Mouse (Mus musculus) midbrain, postnatal 0 days (tissue): ENCODE results near the gene Calcoco1. TPM values are rescaled to one million over a fixed set of nuclear protein-coding genes. Genes with fewer than 3 reads are reported as not detected.

Experiments used
- ATAC-seq: fragments of 200-750 bp; cut with Nextera tagmentation; 2 replicates; pipeline ENCODE4 v1.8.0; 2017; ENCODE audit warnings: moderate number of reproducible peaks, mild to moderate bottlenecking, moderate TSS enrichment, moderate library complexity; ENCODE audit not compliant: low FRiP score
- DNase-seq: peaks from one replicate; pipeline ENCODE4 v3.0.0-alpha.2; 2015; ENCODE audit warnings: low spot score
- H3K27ac ChIP-seq: fragments of 300-500 bp; sonication (generic); 2 replicates; pipeline ENCODE4 v1.5.1; 2014; ENCODE audit warnings: low read depth, mild to moderate bottlenecking, low read length, mixed read lengths
- H3K27me3 ChIP-seq: fragments of 300-500 bp; sonication (generic); 2 replicates; pipeline ENCODE4 v1.6.1; 2014; ENCODE audit warnings: low read length, control low read depth, mixed read lengths; ENCODE audit not compliant: insufficient read depth
- H3K36me3 ChIP-seq: fragments of 300-500 bp; sonication (generic); 2 replicates; pipeline ENCODE4 v1.6.1; 2014; ENCODE audit warnings: low read length, control low read depth, mixed read lengths; ENCODE audit not compliant: insufficient read depth
- H3K4me1 ChIP-seq: fragments of 300-500 bp; sonication (generic); 2 replicates; pipeline ENCODE4 v1.6.1; 2014; ENCODE audit warnings: mild to moderate bottlenecking, control low read depth, antibody characterized with exemption, low read length, mixed read lengths; ENCODE audit not compliant: insufficient read depth
- H3K4me2 ChIP-seq: fragments of 300-500 bp; sonication (generic); 2 replicates; pipeline ENCODE4 v1.6.1; 2014; ENCODE audit warnings: low read depth, mild to moderate bottlenecking, low read length, mixed read lengths; ENCODE audit not compliant: poor library complexity, severe bottlenecking
- H3K4me3 ChIP-seq: fragments of 300-500 bp; sonication (generic); 2 replicates; pipeline ENCODE4 v1.5.1; 2014; ENCODE audit warnings: low read depth, mild to moderate bottlenecking, low read length, moderate library complexity
- H3K9ac ChIP-seq: fragments of 300-500 bp; sonication (generic); replicated peaks from 2 replicates; pipeline ENCODE4 v1.6.1; 2014; ENCODE audit warnings: mild to moderate bottlenecking, low read length, moderate library complexity, mixed read lengths; ENCODE audit not compliant: poor library complexity, severe bottlenecking
- H3K9me3 ChIP-seq: fragments of 300-500 bp; sonication (generic); 2 replicates; pipeline ENCODE4 v1.6.1; 2016; ENCODE audit warnings: low read length, control low read depth
- CTCF ChIP-seq: IDR thresholded peaks from 2 replicates; pipeline ENCODE4 v1.5.1; 2016; ENCODE audit warnings: antibody characterized with exemption, mild to moderate bottlenecking
- WGBS: fragments of 180-500 bp; shearing (Covaris S2); extraction: QIAGEN DNeasy Blood & Tissue Kit; methylation state at CpG from one replicate; pipeline ENCODE4 v1.1.7; 2014; 5-methylcytosine and 5-hydroxymethylcytosine counted together
- polyA plus RNA-seq: library from polyadenylated mRNA; unstranded; fragments of >200 nt; fragmentation: Nextera tagmentation; extraction: Ambion mirVana; gene quantifications from 2 replicates; pipeline ENCODE4 v1.2.1, GENCODE M21; 2015
- total RNA-seq: library from RNA; depleted of rRNA; stranded (reverse); fragments of >200 nt; gene quantifications from 2 replicates; pipeline ENCODE4 v1.2.3, GENCODE M21; 2014; rRNA removed

The Calcoco1 gene
- total RNA-seq (34.4 and 34.7 TPM in 2 replicates), polyA plus RNA-seq (27.1 and 27.2 TPM in 2 replicates)

DNA sequence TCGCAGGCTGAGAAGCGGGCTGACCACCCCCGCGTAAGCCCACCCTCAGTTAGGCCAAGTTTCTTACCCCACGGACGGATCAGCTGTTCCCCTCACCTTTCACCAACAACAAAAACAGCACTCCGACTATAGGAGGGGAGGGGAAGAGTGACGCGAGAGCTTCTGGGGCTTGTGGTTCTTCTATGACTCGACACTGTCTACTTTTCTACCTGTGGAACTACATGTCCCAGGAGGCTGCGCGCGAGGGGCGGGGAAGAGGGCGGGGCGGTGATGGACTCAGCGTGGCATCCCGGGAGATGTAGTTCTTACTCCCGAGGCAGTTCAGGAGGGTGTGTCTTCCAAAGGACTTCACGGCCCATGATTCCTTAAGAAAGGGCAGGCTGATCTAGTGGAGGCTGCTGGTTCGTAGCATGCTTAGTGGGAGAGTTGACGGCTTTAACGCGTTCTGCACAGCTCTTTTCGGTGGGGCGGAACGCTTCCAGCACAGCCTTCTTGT lies at the start of gene Calcoco1:
Calcoco1 (minus strand) TSS at position 199 of the 496 bp plus-strand sequence.
- peak within 1 kb of the TSS; percentile 61 for H3K4me2 ChIP-seq
- H3K36me3 ChIP-seq = peaks cover 13% of the 10 kb centered on the region
- H3K27ac ChIP-seq = no peak within 1 kb of the TSS; the same call in 1 of the 2 replicates
- ATAC-seq = peak; percentile 99
- peak within 1 kb of the TSS; percentile 72 for H3K4me3 ChIP-seq
- H3K9ac ChIP-seq = peak within 1 kb of the TSS; percentile 56
- no peaks in the 10 kb centered on the region; the same call in 1 of the 2 replicates for H3K4me1 ChIP-seq
- WGBS = under 1% methylated on average over 27 of the region's 27 CpGs
- no peaks in the 10 kb centered on the region for H3K27me3 ChIP-seq
- no peaks in the 10 kb centered on the region for H3K9me3 ChIP-seq
- TF ChIP-seq CTCF = no peak
- DNase-seq = peak; percentile 98

DNA sequence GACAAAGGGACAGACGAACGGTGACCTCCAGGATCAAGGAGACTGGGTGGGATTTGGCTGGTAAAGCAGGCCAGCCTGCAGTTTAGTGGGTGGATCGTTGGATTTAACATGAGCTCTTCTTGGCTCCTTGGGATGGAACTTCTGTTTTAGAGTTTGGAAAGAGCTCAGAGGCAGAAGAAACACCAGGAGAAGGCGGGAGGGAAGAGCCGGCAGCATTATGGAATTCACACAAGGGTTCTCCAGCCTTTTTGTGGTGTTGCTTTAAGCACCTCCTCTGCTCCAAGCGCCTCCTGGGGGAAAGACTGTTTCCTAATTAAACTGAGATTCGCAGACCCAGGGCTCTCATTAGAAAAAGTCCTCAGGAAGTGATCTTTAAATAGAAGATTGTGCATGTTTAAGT lies 48.9 kb upstream of the Calcoco1 start:
- Histone ChIP-seq H3K4me3 (no peak overlapping the region), H3K27me3 (no peaks in the 10 kb centered on the region), H3K4me1 (no peaks in the 10 kb centered on the region), H3K27ac (no peak overlapping the region), H3K4me2 (no peak overlapping the region), H3K9me3 (no peaks in the 10 kb centered on the region), H3K36me3 (no peaks in the 10 kb centered on the region), H3K9ac (no peak overlapping the region)
- TF ChIP-seq CTCF = no peak
- WGBS = 45% methylated on average over 7 of the region's 7 CpGs
- ATAC-seq (no peak), DNase-seq (no peak)

DNA sequence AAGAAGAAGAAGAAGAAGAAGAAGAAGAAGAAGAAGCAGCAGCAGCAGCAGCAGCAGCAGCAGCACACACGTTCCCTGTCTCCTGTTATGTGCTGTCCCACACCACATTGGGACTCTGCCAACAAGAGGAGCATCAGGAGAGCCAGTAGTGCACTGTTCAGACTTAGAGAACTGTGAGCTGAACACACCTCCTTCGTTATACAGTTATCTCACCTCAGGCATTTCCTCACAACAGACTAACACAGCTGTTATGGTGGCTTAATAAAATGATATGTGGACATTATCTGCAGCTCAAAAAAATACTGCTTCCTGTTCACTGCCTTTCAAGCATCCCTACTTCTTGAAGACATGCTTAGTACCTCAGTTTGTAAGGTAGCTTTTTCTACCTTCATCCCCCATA lies 43.2 kb upstream of the Calcoco1 start:
- 0 out of 2 replicates have a peak, but pooled peaks cover 4% of the 10 kb centered on the region for H3K27me3 ChIP-seq
- H3K4me2 ChIP-seq = no peak overlapping the region
- WGBS = 56% methylated on average over 2 of the region's 2 CpGs
- ATAC-seq (no peak), DNase-seq (no peak)
- H3K4me1 ChIP-seq = no peaks in the 10 kb centered on the region
- no peak overlapping the region for H3K4me3 ChIP-seq
- no peak for TF ChIP-seq CTCF
- no peak overlapping the region for H3K9ac ChIP-seq
- no peaks in the 10 kb centered on the region for H3K36me3 ChIP-seq
- H3K27ac ChIP-seq = no peak overlapping the region
- no peaks in the 10 kb centered on the region for H3K9me3 ChIP-seq

DNA sequence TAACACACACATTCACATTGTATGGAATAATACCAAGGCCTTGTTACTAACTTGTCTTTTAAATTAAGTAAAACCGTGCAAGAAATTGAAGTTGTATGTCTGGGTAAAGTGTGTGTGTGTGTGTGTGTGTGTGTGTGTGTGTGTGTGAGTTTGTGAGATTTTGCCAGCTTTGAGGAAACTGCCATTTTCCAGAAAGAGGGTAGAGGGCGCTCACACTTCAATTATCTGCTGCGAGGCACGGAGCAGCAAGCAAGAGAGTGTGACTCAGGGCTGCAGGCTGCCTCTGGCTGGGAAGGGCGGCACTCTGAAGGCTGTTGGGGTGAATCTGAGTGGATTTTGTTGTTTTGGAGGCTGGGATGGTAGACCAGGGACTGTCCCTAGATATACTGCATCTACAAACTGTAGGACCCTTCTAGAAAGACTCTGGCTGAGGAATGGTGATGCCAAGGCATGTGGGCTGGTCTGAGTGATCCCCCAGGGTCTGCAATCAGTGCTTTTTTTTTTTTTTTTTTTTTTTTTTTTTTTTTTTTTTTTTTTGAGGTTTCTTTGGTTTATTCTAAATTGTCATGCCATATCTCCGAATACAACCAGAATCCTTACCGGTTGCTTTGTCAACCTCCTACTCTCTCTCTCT lies 39.9 kb upstream of the Calcoco1 start:
- H3K4me3 ChIP-seq = no peak overlapping the region
- 6% methylated on average over 7 of the region's 7 CpGs for WGBS
- H3K27me3 ChIP-seq = 0 out of 2 replicates have a peak, but pooled peaks cover 12% of the 10 kb centered on the region
- H3K9ac ChIP-seq = no peak overlapping the region
- TF ChIP-seq CTCF = peak; percentile 96
- no peak overlapping the region for H3K27ac ChIP-seq
- H3K4me2 ChIP-seq = no peak overlapping the region
- H3K9me3 ChIP-seq = no peaks in the 10 kb centered on the region
- no peaks in the 10 kb centered on the region for H3K4me1 ChIP-seq
- ATAC-seq (peak; percentile 78; the same call in 1 of the 2 replicates), DNase-seq (peak; percentile 84)
- H3K36me3 ChIP-seq = no peaks in the 10 kb centered on the region

DNA sequence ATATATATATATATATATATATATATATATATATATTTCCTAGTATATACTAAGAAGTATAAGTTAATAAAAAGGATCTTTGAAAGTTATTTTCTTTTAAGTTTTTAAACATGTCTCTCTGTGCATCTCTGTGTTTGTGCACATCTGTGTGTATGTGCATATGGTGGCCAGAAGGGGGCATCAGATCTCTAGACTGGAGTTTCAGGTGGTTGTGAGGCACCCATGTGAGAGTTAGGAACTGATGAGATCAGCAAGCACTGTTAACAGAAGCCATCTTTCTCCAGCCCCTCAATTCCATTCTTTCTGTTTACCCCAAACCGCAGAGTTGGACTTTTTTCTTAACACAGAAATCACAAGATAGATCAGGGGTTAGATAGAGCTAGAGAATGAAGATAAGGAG lies 35.7 kb upstream of the Calcoco1 start:
- DNase-seq = no peak

DNA sequence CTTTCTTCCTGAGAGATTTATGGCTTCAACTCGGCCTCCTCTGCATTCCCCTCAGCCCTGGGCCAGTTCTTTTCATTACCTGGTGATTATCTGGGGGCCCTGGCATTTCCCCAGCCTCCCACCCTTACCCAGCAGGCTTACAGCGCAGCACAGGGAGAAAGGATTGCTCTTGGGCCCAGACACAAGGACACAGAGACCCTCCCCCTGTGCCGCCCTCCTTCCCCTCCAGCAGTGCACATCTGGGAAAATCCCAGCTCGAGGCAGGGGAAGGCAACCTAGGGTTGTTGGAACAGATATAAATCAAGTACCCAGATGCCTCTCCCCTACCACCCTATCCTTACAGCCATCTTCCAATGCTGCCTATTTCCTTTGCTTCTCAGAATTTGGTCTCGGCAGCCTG lies 33.1 kb upstream of the Calcoco1 start:
- H3K9ac ChIP-seq = no peak overlapping the region
- TF ChIP-seq CTCF = no peak
- H3K36me3 ChIP-seq = no peaks in the 10 kb centered on the region
- peak overlapping the region; percentile 57; the same call in 1 of the 2 replicates for H3K27ac ChIP-seq
- ATAC-seq (no peak), DNase-seq (no peak)
- no peaks in the 10 kb centered on the region for H3K9me3 ChIP-seq
- no peak overlapping the region for H3K4me3 ChIP-seq
- H3K27me3 ChIP-seq = peaks cover 8% of the 10 kb centered on the region; the same call in 1 of the 2 replicates
- 0 out of 2 replicates have a peak, but pooled peaks cover 6% of the 10 kb centered on the region for H3K4me1 ChIP-seq
- H3K4me2 ChIP-seq = no peak overlapping the region
- WGBS = 38% methylated on average over 5 of the region's 5 CpGs

More for the DNA sequence above, 35.7 kb upstream of the Calcoco1 start:
- Histone ChIP-seq H3K4me1 (0 out of 2 replicates have a peak, but pooled peaks cover 6% of the 10 kb centered on the region), H3K27me3 (0 out of 2 replicates have a peak, but pooled peaks cover 12% of the 10 kb centered on the region), H3K4me2 (no peak overlapping the region), H3K9me3 (no peaks in the 10 kb centered on the region), H3K27ac (no peak overlapping the region), H3K36me3 (no peaks in the 10 kb centered on the region), H3K4me3 (no peak overlapping the region), H3K9ac (no peak overlapping the region)
- WGBS = 100% methylated on average over 1 of the region's 1 CpGs
- peak; percentile 24 for TF ChIP-seq CTCF
- ATAC-seq = no peak
